Mouse (Mus musculus): ENCODE measurements around the gene Zscan29. TPM values are rescaled to one million over a fixed set of nuclear protein-coding genes. Genes with fewer than 3 reads are reported as not detected.
"Not testable (repeated sequence)": the region's sequence is repeated elsewhere in the genome, so short reads cannot be mapped to it uniquely, and the experiment has no call there.

Zscan29 gene
- polyA plus RNA-seq, 1 experiment from 2014 or later: 6.3 TPM

DNA sequence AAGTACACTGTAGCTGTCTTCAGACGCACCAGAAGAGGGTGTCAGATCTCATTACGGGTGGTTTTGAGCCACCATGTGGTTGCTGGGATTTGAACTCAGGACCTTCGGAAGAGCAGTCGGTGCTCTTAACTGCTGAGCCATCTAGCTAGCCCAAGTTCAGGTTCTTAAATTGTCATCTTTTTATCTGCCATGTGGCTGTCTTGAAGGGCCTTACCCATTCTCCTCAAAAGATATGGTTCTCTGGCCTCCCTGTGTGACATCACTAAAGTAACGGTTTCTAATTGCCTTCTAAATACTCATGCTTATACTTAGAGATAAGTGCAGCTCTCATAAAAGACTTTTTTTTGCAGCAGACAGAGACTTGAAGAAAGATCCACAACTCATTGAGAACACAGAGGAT, 44.6 kb downstream of the Zscan29 start:
- H3K4me3 ChIP-seq (ENCODE audit: low read depth, low read length); ATAC-seq (replicated peaks; ENCODE audit: insufficient number of reproducible peaks, low FRiP score, low TSS enrichment); H3K36me3 ChIP-seq (ENCODE audit: control insufficient read depth, insufficient read depth, low read length); H3K9ac ChIP-seq (ENCODE audit: low read depth, low read length); H3K4me2 ChIP-seq; H3K9me3 ChIP-seq (replicated peaks; ENCODE audit: control insufficient read depth, low read length); H3K27me3 ChIP-seq (ENCODE audit: control insufficient read depth, insufficient read depth, low read length); H3K4me1 ChIP-seq (ENCODE audit: control insufficient read depth, insufficient read depth, low read length); H3K27ac ChIP-seq (ENCODE audit: low read depth, low read length): not testable (repeated sequence)
- 81% methylated on average over 5 of the region's 5 CpGs for WGBS (ENCODE audit: insufficient replicate concordance)

- Histone ChIP-seq H3K9me3 (replicated peaks; ENCODE audit: control insufficient read depth, low read length) (no peaks in the 10 kb centered on the region), H3K4me1 (ENCODE audit: control insufficient read depth, insufficient read depth, low read length) (no peaks in the 10 kb centered on the region), H3K27ac (ENCODE audit: low read depth, low read length) (no peak overlapping the region), H3K36me3 (ENCODE audit: control insufficient read depth, insufficient read depth, low read length) (no peaks in the 10 kb centered on the region), H3K4me3 (ENCODE audit: low read depth, low read length) (no peak overlapping the region), H3K27me3 (ENCODE audit: control insufficient read depth, insufficient read depth, low read length) (no peaks in the 10 kb centered on the region), H3K4me2 (no peak overlapping the region), H3K9ac (ENCODE audit: low read depth, low read length) (no peak overlapping the region)
- ATAC-seq (replicated peaks; ENCODE audit: insufficient number of reproducible peaks, low FRiP score, low TSS enrichment): no peak
- 76% methylated on average over 3 of the region's 3 CpGs for WGBS (ENCODE audit: insufficient replicate concordance)
These were observed 51.7 kb downstream of the Zscan29 start for GRCm38 (mm10) chr2:121119260-121119659.

GRCm38 (mm10) chr2:121115418-121115817, 55.5 kb downstream of the Zscan29 start:
- H3K36me3 ChIP-seq (ENCODE audit: control insufficient read depth, insufficient read depth, low read length): no peaks in the 10 kb centered on the region
- H3K4me2 ChIP-seq: no peak overlapping the region
- WGBS (ENCODE audit: insufficient replicate concordance): 92% methylated on average over 2 of the region's 2 CpGs
- H3K4me1 ChIP-seq (ENCODE audit: control insufficient read depth, insufficient read depth, low read length): 0 out of 2 replicates have a peak, but pooled peaks cover 1% of the 10 kb centered on the region
- no peak overlapping the region for H3K9ac ChIP-seq (ENCODE audit: low read depth, low read length)
- H3K9me3 ChIP-seq (replicated peaks; ENCODE audit: control insufficient read depth, low read length): no peaks in the 10 kb centered on the region
- no peak overlapping the region for H3K27ac ChIP-seq (ENCODE audit: low read depth, low read length)
- no peak overlapping the region for H3K4me3 ChIP-seq (ENCODE audit: low read depth, low read length)
- no peak for ATAC-seq (replicated peaks; ENCODE audit: insufficient number of reproducible peaks, low FRiP score, low TSS enrichment)
- H3K27me3 ChIP-seq (ENCODE audit: control insufficient read depth, insufficient read depth, low read length): no peaks in the 10 kb centered on the region

- Histone ChIP-seq H3K4me3 (ENCODE audit: low read depth, low read length) (no peak within 1 kb of the TSS), H3K4me2 (no peak within 1 kb of the TSS), H3K36me3 (ENCODE audit: control insufficient read depth, insufficient read depth, low read length) (no peaks in the 10 kb centered on the region), H3K9me3 (replicated peaks; ENCODE audit: control insufficient read depth, low read length) (no peaks in the 10 kb centered on the region), H3K9ac (ENCODE audit: low read depth, low read length) (no peak within 1 kb of the TSS), H3K27ac (ENCODE audit: low read depth, low read length) (no peak within 1 kb of the TSS), H3K4me1 (ENCODE audit: control insufficient read depth, insufficient read depth, low read length) (0 out of 2 replicates have a peak, but pooled peaks cover 2% of the 10 kb centered on the region), H3K27me3 (ENCODE audit: control insufficient read depth, insufficient read depth, low read length) (no peaks in the 10 kb centered on the region)
- ATAC-seq (replicated peaks; ENCODE audit: insufficient number of reproducible peaks, low FRiP score, low TSS enrichment): no peak
- WGBS (ENCODE audit: insufficient replicate concordance): 85% methylated on average over 4 of the region's 4 CpGs
These were observed 61.2 kb downstream of the Zscan29 start, which contains the start of gene Tgm7 for GRCm38 (mm10) chr2:121109695-121110094. Gene Tgm7, minus strand, starts transcription at chr2:121109795.

Other genes with a start within 250 kb of the Zscan29 start
- gene Ubr1, start 200.4 kb downstream of the Zscan29 start, polyA plus RNA-seq (2014; fragmentation: Nextera tagmentation; extraction: Ambion mirVana): 17.9 and 25.0 TPM in 2 replicates
- 3.6 and 3.8 TPM in 2 replicates for gene Tmem62, start 194.1 kb downstream of the Zscan29 start, polyA plus RNA-seq (2014; fragmentation: Nextera tagmentation; extraction: Ambion mirVana)
- 36.0 and 37.6 TPM in 2 replicates for gene Ccndbp1, start 162.7 kb downstream of the Zscan29 start, polyA plus RNA-seq (2014; fragmentation: Nextera tagmentation; extraction: Ambion mirVana)
- 19.5 and 30.3 TPM in 2 replicates for gene Epb42, start 134.1 kb downstream of the Zscan29 start, polyA plus RNA-seq (2014; fragmentation: Nextera tagmentation; extraction: Ambion mirVana)
- not detected in 2 replicates for gene Tgm5, start 85.3 kb downstream of the Zscan29 start, polyA plus RNA-seq (2014; fragmentation: Nextera tagmentation; extraction: Ambion mirVana)
- not detected in 2 replicates for gene Tgm7, start 61.3 kb downstream of the Zscan29 start, polyA plus RNA-seq (2014; fragmentation: Nextera tagmentation; extraction: Ambion mirVana)
- 14.3 and 14.6 TPM in 2 replicates for gene Adal, start 30.7 kb downstream of the Zscan29 start, polyA plus RNA-seq (2014; fragmentation: Nextera tagmentation; extraction: Ambion mirVana)
- gene Lcmt2, start 30.5 kb downstream of the Zscan29 start, polyA plus RNA-seq (2014; fragmentation: Nextera tagmentation; extraction: Ambion mirVana): 14.0 and 17.6 TPM in 2 replicates
- 41.0 and 44.9 TPM in 2 replicates for gene Tubgcp4, start 471 bp downstream of the Zscan29 start, polyA plus RNA-seq (2014; fragmentation: Nextera tagmentation; extraction: Ambion mirVana)
- 60.1 and 63.5 TPM in 2 replicates for gene Trp53bp1, start 100.3 kb upstream of the Zscan29 start, polyA plus RNA-seq (2014; fragmentation: Nextera tagmentation; extraction: Ambion mirVana)
- gene Map1a, start 118.5 kb upstream of the Zscan29 start, polyA plus RNA-seq (2014; fragmentation: Nextera tagmentation; extraction: Ambion mirVana): 4.0 and 6.6 TPM in 2 replicates
- 10.8 and 11.5 TPM in 2 replicates for gene Ppip5k1, start 184.3 kb upstream of the Zscan29 start, polyA plus RNA-seq (2014; fragmentation: Nextera tagmentation; extraction: Ambion mirVana)
- gene Ckmt1, start 186.6 kb upstream of the Zscan29 start, polyA plus RNA-seq (2014; fragmentation: Nextera tagmentation; extraction: Ambion mirVana): 1.3 and 2.5 TPM in 2 replicates
- 0.03 TPM in 1 of 2 replicates, not detected in the other for gene Strc, start 216.0 kb upstream of the Zscan29 start, polyA plus RNA-seq (2014; fragmentation: Nextera tagmentation; extraction: Ambion mirVana)
- gene Pdia3, start 242.7 kb upstream of the Zscan29 start, polyA plus RNA-seq (2014; fragmentation: Nextera tagmentation; extraction: Ambion mirVana): 489 and 639 TPM in 2 replicates
- 2.7 and 3.4 TPM in 2 replicates for gene Catsper2, start 242.7 kb upstream of the Zscan29 start, polyA plus RNA-seq (2014; fragmentation: Nextera tagmentation; extraction: Ambion mirVana)

Measured in heart, embryonic 11.5 days (tissue).